Mouse (Mus musculus) cerebellum, adult 2 months (tissue): Measurements from ENCODE around the gene Hectd3.

ENCODE experiments used
- CTCF ChIP-seq: fragments of 200-500 bp; IDR thresholded peaks from 2 replicates; pipeline ENCODE4 v1.5.1; 2011; ENCODE audit warnings: low read depth, mild to moderate bottlenecking, control low read depth, low read length, moderate library complexity, borderline replicate concordance; ENCODE audit not compliant: insufficient read depth
- POLR2A ChIP-seq: fragments of 200-500 bp; IDR thresholded peaks from 2 replicates; pipeline ENCODE4 v1.6.1; 2011; ENCODE audit warnings: low read length, control low read depth, borderline replicate concordance; ENCODE audit not compliant: insufficient read depth

DNA sequence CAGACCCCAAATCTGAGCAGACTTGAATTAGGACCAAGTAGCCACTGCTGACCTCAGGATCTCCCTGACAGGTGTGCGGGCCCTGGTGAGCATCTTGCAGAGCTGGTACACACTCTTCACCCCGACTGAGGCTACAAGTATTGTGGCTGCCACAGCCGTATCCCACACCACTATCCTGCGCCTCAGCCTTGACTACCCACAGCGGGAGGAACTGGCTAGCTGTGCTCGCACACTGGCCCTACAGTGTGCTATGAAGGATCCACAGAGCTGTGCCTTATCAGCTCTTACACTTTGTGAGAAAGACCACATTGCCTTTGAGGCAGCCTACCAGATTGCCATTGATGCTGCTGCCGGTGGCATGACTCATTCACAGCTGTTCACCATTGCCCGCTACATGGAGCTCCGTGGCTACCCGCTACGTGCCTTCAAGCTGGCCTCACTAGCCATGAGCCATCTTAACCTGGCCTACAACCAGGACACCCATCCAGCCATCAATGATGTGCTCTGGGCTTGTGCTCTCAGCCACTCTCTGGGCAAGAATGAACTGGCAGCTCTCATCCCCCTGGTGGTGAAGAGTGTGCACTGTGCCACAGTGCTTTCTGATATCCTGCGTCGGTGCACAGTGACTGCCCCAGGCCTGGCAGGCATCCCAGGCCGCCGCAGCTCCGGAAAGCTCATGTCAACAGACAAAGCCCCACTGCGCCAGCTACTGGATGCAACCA is 8.6 kb upstream of the Hectd3 start:
- TF ChIP-seq POLR2A, result no peak
- TF ChIP-seq CTCF, result peak; percentile 79
